In the genomic region with DNA sequence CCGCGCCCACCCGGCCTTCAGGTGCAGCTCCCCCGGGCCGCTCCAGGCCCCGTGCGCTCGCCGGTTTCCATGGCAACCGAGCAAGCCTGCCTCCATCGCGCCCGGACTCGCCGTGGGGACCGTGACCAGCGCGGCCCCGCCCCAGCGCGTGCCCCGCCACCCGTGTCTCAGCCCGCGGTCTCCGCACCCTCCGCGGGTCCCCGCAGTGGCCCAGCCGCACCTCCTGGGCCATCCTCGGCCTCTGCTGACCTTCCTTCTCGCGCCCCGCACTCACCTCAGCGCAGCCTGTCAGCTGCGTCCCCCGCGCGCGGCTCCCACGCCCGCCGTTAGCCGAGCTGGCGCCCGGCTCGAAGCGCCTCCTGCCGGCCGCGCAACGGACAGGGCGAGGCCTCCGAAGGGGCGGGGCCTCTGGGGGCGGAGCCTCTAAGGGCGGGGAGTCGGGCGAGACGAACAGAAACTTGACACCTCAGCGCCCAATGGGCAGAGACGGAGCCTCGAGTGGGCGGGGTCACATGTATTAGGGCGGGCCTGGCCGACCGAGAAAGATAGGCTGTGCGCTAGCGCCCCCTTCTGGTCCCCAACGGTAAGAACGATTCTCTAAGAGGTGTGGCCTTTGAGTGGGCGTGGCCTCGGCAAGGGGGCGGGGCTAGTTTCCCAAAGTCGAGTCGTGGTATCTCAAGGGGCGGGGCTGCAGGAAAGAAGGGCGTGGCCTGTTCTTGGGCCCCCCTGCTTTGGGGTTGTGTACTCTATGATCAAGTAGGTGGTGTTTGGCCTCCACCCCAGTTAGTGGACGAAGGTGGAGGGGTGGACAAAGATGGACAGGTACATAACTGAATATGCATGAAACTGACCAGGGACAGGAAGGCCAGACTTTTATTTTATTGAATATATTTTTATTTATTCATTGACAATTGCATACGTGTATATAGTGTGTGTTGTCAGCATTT, we compare ENCODE assay signal across 8 mouse cellular contexts. TPM values are rescaled to one million over a fixed set of nuclear protein-coding genes. Genes with fewer than 3 reads are reported as not detected.
DNase-seq lines count a peak whose midpoint lies in the region; ATAC-seq and TF ChIP-seq lines count a peak whose summit lies in the region.

A gene (minus strand): TSS at position 393 of the 947 bp plus-strand sequence.

- H3K9ac ChIP-seq in heart, embryonic 12.5 days: peak within 1 kb of the TSS; percentile 72
- peak within 1 kb of the TSS; percentile 51; the same call in 1 of the 2 replicates for H3K9ac ChIP-seq in kidney, postnatal 0 days (ENCODE audit: low read depth, low read length)
- H3K9ac ChIP-seq in liver, adult 2 months (ENCODE audit: low read depth, low read length): peak within 1 kb of the TSS; percentile 61

- H3K27me3 ChIP-seq in heart, embryonic 12.5 days (replicated peaks): no peaks in the 10 kb centered on the region
- H3K27me3 ChIP-seq in kidney, postnatal 0 days (ENCODE audit: insufficient read depth, low read length): no peaks in the 10 kb centered on the region
- peaks cover 6% of the 10 kb centered on the region; the same call in 1 of the 2 replicates for H3K27me3 ChIP-seq in liver, adult 2 months (ENCODE audit: control insufficient read depth, insufficient read depth, low read length)
- H3K27me3 ChIP-seq in myocyte (ENCODE audit: control insufficient read depth, insufficient read depth, insufficient read length): no peaks in the 10 kb centered on the region
- H3K27me3 ChIP-seq in splenic B cell, adult 2 months (ENCODE audit: control insufficient read depth, insufficient read depth, low read length, poor library complexity, severe bottlenecking): peaks cover 4% of the 10 kb centered on the region; the same call in 1 of the 2 replicates

- H3K79me2 ChIP-seq in liver, adult 2 months (ENCODE audit: control insufficient read depth, insufficient read depth, low read length): no peaks in the 10 kb centered on the region
- H3K79me2 ChIP-seq in myocyte (ENCODE audit: control insufficient read depth, insufficient read depth): no peaks in the 10 kb centered on the region

- H3K9me3 ChIP-seq in heart, embryonic 12.5 days (replicated peaks): no peaks in the 10 kb centered on the region
- H3K9me3 ChIP-seq in kidney, postnatal 0 days (replicated peaks; ENCODE audit: low read length): no peaks in the 10 kb centered on the region

- peak within 1 kb of the TSS; percentile 67 for H3K4me3 ChIP-seq in heart, embryonic 12.5 days
- peak within 1 kb of the TSS; percentile 59 for H3K4me3 ChIP-seq in kidney, postnatal 0 days (replicated peaks; ENCODE audit: low read depth, low read length)
- H3K4me3 ChIP-seq in liver, adult 2 months (ENCODE audit: insufficient read depth, low read depth, low read length): peak within 1 kb of the TSS; percentile 61; the same call in 1 of the 2 replicates
- H3K4me3 ChIP-seq in myocyte: peak within 1 kb of the TSS; percentile 27

- H3K4me1 ChIP-seq in heart, embryonic 12.5 days (replicated peaks): peaks cover 27% of the 10 kb centered on the region
- peaks cover 9% of the 10 kb centered on the region; the same call in 1 of the 2 replicates for H3K4me1 ChIP-seq in kidney, postnatal 0 days (replicated peaks; ENCODE audit: insufficient read depth, low read length)
- no peaks in the 10 kb centered on the region for H3K4me1 ChIP-seq in liver, adult 2 months (ENCODE audit: control insufficient read depth, insufficient read depth, low read length)

- ATAC-seq in heart, embryonic 12.5 days (ENCODE audit: insufficient number of reproducible peaks, low FRiP score): peak; percentile 93
- peak; percentile 93 for ATAC-seq in kidney, postnatal 0 days (replicated peaks; ENCODE audit: low FRiP score, low read depth)

- TF ChIP-seq CTCF in kidney, postnatal 0 days (IDR thresholded peaks at IDR 0.05; ENCODE audit: low read depth): peak; percentile 90
- peak; percentile 72 for TF ChIP-seq CTCF in liver, adult 2 months (IDR thresholded peaks at IDR 0.05; ENCODE audit: low read depth, low read length)

- peak within 1 kb of the TSS; percentile 16 for H3ac ChIP-seq in myocyte (ENCODE audit: control insufficient read depth, insufficient read length)

- WGBS in heart, embryonic 12.5 days: 3% methylated on average over 67 of the region's 80 CpGs
- 2% methylated on average over 79 of the region's 80 CpGs for WGBS in kidney, postnatal 0 days
- WGBS in liver, adult 2 months: 3% methylated on average over 66 of the region's 80 CpGs

- no peaks in the 10 kb centered on the region for H3K36me3 ChIP-seq in heart, embryonic 12.5 days
- H3K36me3 ChIP-seq in kidney, postnatal 0 days (ENCODE audit: insufficient read depth, low read length): no peaks in the 10 kb centered on the region
- H3K36me3 ChIP-seq in liver, adult 2 months (ENCODE audit: control insufficient read depth, insufficient read depth, low read length): no peaks in the 10 kb centered on the region
- no peaks in the 10 kb centered on the region for H3K36me3 ChIP-seq in myocyte (ENCODE audit: control insufficient read depth, insufficient read depth)
- no peaks in the 10 kb centered on the region for H3K36me3 ChIP-seq in splenic B cell, adult 2 months (ENCODE audit: control insufficient read depth, insufficient read depth, low read length, poor library complexity, severe bottlenecking)

- peak within 1 kb of the TSS; percentile 97 for H3K4me2 ChIP-seq in heart, embryonic 12.5 days
- peak within 1 kb of the TSS; percentile 99 for H3K4me2 ChIP-seq in kidney, postnatal 0 days (ENCODE audit: low read length)
- peak within 1 kb of the TSS; percentile 96 for H3K4me2 ChIP-seq in myocyte (ENCODE audit: low read depth)

- H3K27ac ChIP-seq in heart, embryonic 12.5 days (ENCODE audit: poor library complexity, severe bottlenecking): peak within 1 kb of the TSS; percentile 78
- 0 out of 2 replicates have a peak within 1 kb of the TSS, but pooled peaks have one; percentile 19 for H3K27ac ChIP-seq in kidney, postnatal 0 days
- H3K27ac ChIP-seq in liver, adult 2 months (replicated peaks; ENCODE audit: insufficient read depth, low read depth, low read length): no peak within 1 kb of the TSS

- TF ChIP-seq POLR2A in liver, adult 2 months (IDR thresholded peaks at IDR 0.05; ENCODE audit: extremely low read depth, insufficient read depth, low read length): no peak
- peak; percentile 58 for TF ChIP-seq POLR2A in myocyte (IDR thresholded peaks at IDR 0.05; ENCODE audit: insufficient read length, low read depth)

- peak; percentile 75 for DNase-seq in CD4-positive helper T cell, adult 2 months (ENCODE audit: low read depth, low spot score)
- peak; percentile 52 for DNase-seq in c-Kit-negative CD71-positive TER-119-positive erythroid progenitor cells, embryonic 14.5 days (ENCODE audit: low read depth, low spot score)
- peak; percentile 52 for DNase-seq in fat pad, adult 2 months (ENCODE audit: extremely low read depth, low read depth, low spot score)
- DNase-seq in kidney, postnatal 0 days (ENCODE audit: low spot score): peak; percentile 99
- peak; percentile 68 for DNase-seq in liver, adult 2 months (ENCODE audit: extremely low read depth, low read depth, low spot score)
- peak; percentile 71 for DNase-seq in splenic B cell, adult 2 months (ENCODE audit: low read depth, low spot score)

TF ChIP-seq in myocyte, 11 proteins besides CTCF, POLR2A, EP300 and RAD21:
- TF ChIP-seq MAX (IDR thresholded peaks at IDR 0.05; ENCODE audit: low read depth): no peak
- TF ChIP-seq SRF (IDR thresholded peaks at IDR 0.05; ENCODE audit: control insufficient read depth, insufficient read length, low read depth): peak; percentile 57
- TF ChIP-seq MYOG (IDR thresholded peaks at IDR 0.05; ENCODE audit: control insufficient read depth in 1 of 3, insufficient read depth in 1 of 3, insufficient read length in 2 of 3, low read depth in 2 of 3): peak in 1 of 3 experiments; percentile 17
- peak in 1 of 3 experiments; percentile 3 for TF ChIP-seq MYOD1 (IDR thresholded peaks at IDR 0.05; ENCODE audit: control insufficient read depth in 1 of 3, insufficient read length in 2 of 3, low read depth in 2 of 3)

RNA-seq across cellular contexts. Expression of the gene that starts here (rescaled TPM):
- polyA plus RNA-seq in heart, embryonic 12.5 days (2016; fragmentation: Nextera tagmentation; extraction: Ambion mirVana): 9.4 and 10.8 TPM in 2 replicates
- polyA plus RNA-seq in kidney, postnatal 0 days (2015; fragmentation: Nextera tagmentation; extraction: Ambion mirVana): 0.61 and 1.2 TPM in 2 replicates
- not detected in 2 replicates for total RNA-seq in liver, adult 2 months (2014; rRNA removed)
- polyA plus RNA-seq in liver, adult 2 months (2012; rRNA removed): 0.02 TPM in 1 of 2 replicates, not detected in the other
- polyA plus RNA-seq in myocyte (2012; fragmentation: generic; extraction: Trizol): 1.6 TPM

Comparison
In these comparisons a context has a peak if more than half of its experiments do, and no peak if none do; other contexts are left out.
1. Peak in DNase-seq, H3K4me3 ChIP-seq and H3K9ac ChIP-seq in liver, adult 2 months; RNA of the gene not detected or under 1 TPM.